Mouse (Mus musculus) retina, embryonic 14.5 days (tissue): Measurements from ENCODE around the gene Ampd3.

ENCODE experiments used
- DNase-seq: peaks from one replicate; pipeline ENCODE4 v3.0.0-alpha.2; 2015; ENCODE audit warnings: low spot score

The Ampd3 gene

GRCm38 (mm10) chr7:110770949-110771348, 2.9 kb downstream of the Ampd3 start:
- DNase-seq = no peak

- no peak for DNase-seq
Measured at GRCm38 (mm10) chr7:110772343-110772742, 4.3 kb downstream of the Ampd3 start.

GRCm38 (mm10) chr7:110773204-110774002, 5.4 kb downstream of the Ampd3 start:
- DNase-seq = no peak

GRCm38 (mm10) chr7:110774077-110774476, 6.1 kb downstream of the Ampd3 start:
- DNase-seq = no peak

GRCm38 (mm10) chr7:110774674-110775073, 6.7 kb downstream of the Ampd3 start:
- no peak for DNase-seq

GRCm38 (mm10) chr7:110777146-110778001, 9.4 kb downstream of the Ampd3 start:
- no peak for DNase-seq

- DNase-seq = no peak
Measured at GRCm38 (mm10) chr7:110778933-110779332, 10.9 kb downstream of the Ampd3 start.

GRCm38 (mm10) chr7:110779605-110780111, 11.7 kb downstream of the Ampd3 start:
- no peak for DNase-seq

GRCm38 (mm10) chr7:110780520-110780919, 12.5 kb downstream of the Ampd3 start:
- DNase-seq = no peak

- DNase-seq = no peak
Measured at GRCm38 (mm10) chr7:110781231-110781711, 13.3 kb downstream of the Ampd3 start.

- no peak for DNase-seq
Measured at GRCm38 (mm10) chr7:110782135-110782534, 14.1 kb downstream of the Ampd3 start.

GRCm38 (mm10) chr7:110782845-110783478, 15.0 kb downstream of the Ampd3 start:
- peak; percentile 46 for DNase-seq

- DNase-seq = no peak
Measured at GRCm38 (mm10) chr7:110784965-110785364, 17.0 kb downstream of the Ampd3 start.

- DNase-seq = peak; percentile 24
Measured at GRCm38 (mm10) chr7:110785741-110786146, 17.7 kb downstream of the Ampd3 start.

GRCm38 (mm10) chr7:110787310-110787709, 19.3 kb downstream of the Ampd3 start:
- DNase-seq = no peak

GRCm38 (mm10) chr7:110790878-110791277, 22.9 kb downstream of the Ampd3 start:
- no peak for DNase-seq

GRCm38 (mm10) chr7:110792201-110792600, 24.2 kb downstream of the Ampd3 start:
- DNase-seq = no peak

GRCm38 (mm10) chr7:110792834-110793233, 24.8 kb downstream of the Ampd3 start:
- DNase-seq = no peak

- DNase-seq = no peak
Measured at GRCm38 (mm10) chr7:110794722-110795121, 26.7 kb downstream of the Ampd3 start.

GRCm38 (mm10) chr7:110796367-110797051, 28.5 kb downstream of the Ampd3 start:
- DNase-seq = no peak

GRCm38 (mm10) chr7:110797722-110798409, 29.9 kb downstream of the Ampd3 start:
- DNase-seq = no peak
